Mouse (Mus musculus) macrophage (primary cell): ENCODE data around the gene Prom1. TPM values are rescaled to one million over a fixed set of nuclear protein-coding genes. Genes with fewer than 3 reads are reported as not detected.

Experiments used
- H3K27ac ChIP-seq: fragments of 350-480 bp; formaldehyde crosslinking; 2 replicates; pipeline ENCODE4 v1.9.0; 2021
- H3K36me3 ChIP-seq: fragments of 350-480 bp; formaldehyde crosslinking; 2 replicates; pipeline ENCODE4 v1.9.0; 2021; ENCODE audit errors: inconsistent target
- H3K4me3 ChIP-seq: fragments of 350-480 bp; formaldehyde crosslinking; 2 replicates; pipeline ENCODE4 v1.9.0; 2021; ENCODE audit errors: inconsistent target
- H3K79me2 ChIP-seq: fragments of 350-480 bp; formaldehyde crosslinking; 2 replicates; pipeline ENCODE4 v1.9.0; 2021; ENCODE audit errors: inconsistent target
- WGBS: methylation state at CpG from one replicate; pipeline ENCODE4 v1.1.7; 2026; ENCODE audit warnings: inconsistent platforms; ENCODE audit not compliant: missing documents; 5-methylcytosine and 5-hydroxymethylcytosine counted together
- polyA plus RNA-seq: library from polyadenylated mRNA; stranded (reverse); fragments of 250-400 nt; gene quantifications from 3 replicates; pipeline ENCODE4 v1.2.4, GENCODE M21; 2018; ENCODE audit warnings: inconsistent platforms

Prom1 gene
- polyA plus RNA-seq, 1 experiment from 2014 or later, result 0.20 TPM

- Histone ChIP-seq H3K27ac (no peak overlapping the region), H3K4me3 (no peak overlapping the region), H3K79me2 (no peaks in the 10 kb centered on the region), H3K36me3 (no peaks in the 10 kb centered on the region)
- WGBS, result 50% methylated on average over 5 of the region's 5 CpGs
These were observed 53.1 kb downstream of the Prom1 start for GRCm38 (mm10) chr5:44048568-44049363.

GRCm38 (mm10) chr5:44041725-44042124 is 60.1 kb downstream of the Prom1 start:
- Histone ChIP-seq H3K36me3 (no peaks in the 10 kb centered on the region), H3K27ac (no peak overlapping the region), H3K79me2 (no peaks in the 10 kb centered on the region), H3K4me3 (no peak overlapping the region)
- 90% methylated on average over 1 of the region's 1 CpGs for WGBS

GRCm38 (mm10) chr5:44041056-44041455 is 60.8 kb downstream of the Prom1 start:
- no peaks in the 10 kb centered on the region for H3K36me3 ChIP-seq
- WGBS, result 93% methylated on average over 3 of the region's 3 CpGs
- no peak overlapping the region for H3K4me3 ChIP-seq
- H3K27ac ChIP-seq, result no peak overlapping the region
- no peaks in the 10 kb centered on the region for H3K79me2 ChIP-seq

GRCm38 (mm10) chr5:43998295-43998989 is 103.4 kb downstream of the Prom1 start:
- Histone ChIP-seq H3K79me2 (no peaks in the 10 kb centered on the region), H3K4me3 (no peak overlapping the region), H3K36me3 (no peaks in the 10 kb centered on the region), H3K27ac (no peak overlapping the region)
- WGBS, result 94% methylated on average over 9 of the region's 9 CpGs

- 89% methylated on average over 8 of the region's 8 CpGs for WGBS
- Histone ChIP-seq H3K36me3 (no peaks in the 10 kb centered on the region), H3K4me3 (no peak overlapping the region), H3K79me2 (no peaks in the 10 kb centered on the region), H3K27ac (no peak overlapping the region)
These were observed 104.2 kb downstream of the Prom1 start for GRCm38 (mm10) chr5:43997626-43998025.

GRCm38 (mm10) chr5:43996162-43996561 is 105.7 kb downstream of the Prom1 start:
- no peak overlapping the region for H3K4me3 ChIP-seq
- no peaks in the 10 kb centered on the region for H3K79me2 ChIP-seq
- 11% methylated on average over 4 of the region's 4 CpGs for WGBS
- H3K36me3 ChIP-seq, result no peaks in the 10 kb centered on the region
- H3K27ac ChIP-seq, result no peak overlapping the region

GRCm38 (mm10) chr5:43994981-43995380 is 106.9 kb downstream of the Prom1 start:
- Histone ChIP-seq H3K36me3 (no peaks in the 10 kb centered on the region), H3K27ac (no peak overlapping the region)
- 77% methylated on average over 2 of the region's 2 CpGs for WGBS

GRCm38 (mm10) chr5:43990316-43990715 is 111.5 kb downstream of the Prom1 start:
- Histone ChIP-seq H3K79me2 (no peaks in the 10 kb centered on the region), H3K36me3 (no peaks in the 10 kb centered on the region), H3K4me3 (no peak overlapping the region), H3K27ac (no peak overlapping the region)
- 61% methylated on average over 6 of the region's 6 CpGs for WGBS

More at GRCm38 (mm10) chr5:43994981-43995380, 106.9 kb downstream of the Prom1 start:
- Histone ChIP-seq H3K79me2 (no peaks in the 10 kb centered on the region), H3K4me3 (no peak overlapping the region)

GRCm38 (mm10) chr5:43989017-43989416 is 112.8 kb downstream of the Prom1 start:
- H3K79me2 ChIP-seq, result no peaks in the 10 kb centered on the region
- no peak overlapping the region for H3K27ac ChIP-seq
- WGBS, result 81% methylated on average over 5 of the region's 5 CpGs

GRCm38 (mm10) chr5:43986212-43986611 is 115.6 kb downstream of the Prom1 start:
- no peaks in the 10 kb centered on the region for H3K79me2 ChIP-seq
- H3K27ac ChIP-seq, result no peak overlapping the region
- H3K36me3 ChIP-seq, result no peaks in the 10 kb centered on the region
- no peak overlapping the region for H3K4me3 ChIP-seq

More at GRCm38 (mm10) chr5:43989017-43989416, 112.8 kb downstream of the Prom1 start:
- Histone ChIP-seq H3K4me3 (no peak overlapping the region), H3K36me3 (no peaks in the 10 kb centered on the region)

- Histone ChIP-seq H3K4me3 (no peak overlapping the region), H3K27ac (no peak overlapping the region), H3K79me2 (no peaks in the 10 kb centered on the region), H3K36me3 (no peaks in the 10 kb centered on the region)
- 71% methylated on average over 1 of the region's 1 CpGs for WGBS
These were observed 118.9 kb downstream of the Prom1 start for GRCm38 (mm10) chr5:43982896-43983295.

- H3K36me3 ChIP-seq, result no peaks in the 10 kb centered on the region
- no peaks in the 10 kb centered on the region for H3K79me2 ChIP-seq
- no peak within 1 kb of the TSS for H3K4me3 ChIP-seq
- no peak within 1 kb of the TSS for H3K27ac ChIP-seq
- 69% methylated on average over 3 of the region's 4 CpGs for WGBS
These were observed 120.2 kb downstream of the Prom1 start, which contains the start of gene Fgfbp1 for GRCm38 (mm10) chr5:43981620-43982019. Gene Fgfbp1 (minus strand): TSS chr5:43981779.

GRCm38 (mm10) chr5:43980397-43980796 is 121.4 kb downstream of the Prom1 start:
- WGBS, result 90% methylated on average over 2 of the region's 2 CpGs
- Histone ChIP-seq H3K79me2 (no peaks in the 10 kb centered on the region), H3K36me3 (no peaks in the 10 kb centered on the region), H3K4me3 (no peak overlapping the region), H3K27ac (no peak overlapping the region)

- Histone ChIP-seq H3K27ac (no peak overlapping the region), H3K79me2 (no peaks in the 10 kb centered on the region), H3K36me3 (no peaks in the 10 kb centered on the region), H3K4me3 (no peak overlapping the region)
- WGBS, result 89% methylated on average over 1 of the region's 1 CpGs
These were observed 124.8 kb downstream of the Prom1 start for GRCm38 (mm10) chr5:43976821-43977561.

GRCm38 (mm10) chr5:43974166-43974565 is 127.7 kb downstream of the Prom1 start:
- Histone ChIP-seq H3K79me2 (no peaks in the 10 kb centered on the region), H3K36me3 (no peaks in the 10 kb centered on the region), H3K4me3 (no peak overlapping the region), H3K27ac (no peak overlapping the region)
- WGBS, result 93% methylated on average over 6 of the region's 6 CpGs
